Mouse (Mus musculus) ES-E14 (cell line): ENCODE measurements around the gene Cyp2d11.

ENCODE experiments used
- CHD2 ChIP-seq: IDR thresholded peaks from 2 replicates; pipeline ENCODE4 v1.6.1; 2014; ENCODE audit warnings: mild to moderate bottlenecking, low read depth, low read length, inconsistent platforms
- HCFC1 ChIP-seq: IDR thresholded peaks from 2 replicates; pipeline ENCODE4 v1.6.1; 2012; ENCODE audit warnings: low read length, inconsistent platforms, borderline replicate concordance; ENCODE audit not compliant: insufficient read depth
- MAFK ChIP-seq: IDR thresholded peaks from 2 replicates; pipeline ENCODE4 v1.6.1; 2014; ENCODE audit warnings: mild to moderate bottlenecking, low read depth, low read length, inconsistent platforms; ENCODE audit not compliant: insufficient read depth
- ZC3H11A ChIP-seq: IDR thresholded peaks from 2 replicates; pipeline ENCODE4 v1.6.1; 2012; ENCODE audit warnings: low read depth, mild to moderate bottlenecking, inconsistent platforms, low read length, borderline replicate concordance
- ZNF384 ChIP-seq: IDR thresholded peaks from 2 replicates; pipeline ENCODE4 v1.6.1; 2012; ENCODE audit warnings: low read depth, low read length, inconsistent platforms

GRCm38 (mm10) chr15:82347303-82347676 is 46.5 kb downstream of the Cyp2d11 start:
- TF ChIP-seq MAFK (no peak), CHD2 (no peak), ZC3H11A (no peak), ZNF384 (no peak), HCFC1 (no peak)
